Mouse (Mus musculus) sigmoid colon, adult 10 weeks (tissue): Measurements from ENCODE around the gene Gm9945. TPM values are rescaled to one million over a fixed set of nuclear protein-coding genes. Genes with fewer than 3 reads are reported as not detected.

Source experiments
- polyA plus RNA-seq: library from polyadenylated mRNA; stranded (reverse); fragments of 350-450 nt; fragmentation: Illumina TruSeq; extraction: RNeasy Lipid Tissue Mini Kit (QIAGEN cat#74804); gene quantifications from one replicate; pipeline ENCODE4 v1.2.3, GENCODE M21; 2014; ENCODE audit warnings: low read depth, low replicate concordance

Gene Gm9945
- not detected for polyA plus RNA-seq

DNA sequence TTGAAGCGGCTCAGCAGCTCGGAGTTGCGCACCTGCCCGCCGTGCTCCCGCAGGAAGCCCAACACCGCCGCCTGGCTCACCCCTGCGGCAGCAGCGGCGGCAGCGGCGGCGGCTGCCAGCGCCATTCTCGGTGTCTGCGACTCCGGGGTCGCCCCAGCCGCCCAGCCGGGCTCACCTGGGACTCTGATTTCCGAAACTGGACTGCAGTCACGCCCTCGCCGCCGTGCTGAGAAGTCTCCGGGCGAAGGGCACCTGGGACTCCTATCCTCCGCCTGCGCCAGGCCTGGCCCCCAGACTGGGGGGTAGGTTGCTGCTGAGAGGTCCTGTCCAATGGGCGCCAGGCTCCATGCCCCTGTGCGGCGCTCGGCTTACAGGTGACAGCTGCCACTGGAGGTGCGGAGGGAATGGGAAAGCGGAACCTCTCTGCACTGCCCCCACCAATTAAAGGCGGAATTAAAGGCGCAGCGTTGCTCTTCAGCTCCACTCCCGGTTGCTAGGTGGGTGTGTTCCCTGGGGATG lies at the start of gene Gm9945, which contains the start of gene Sowaha:
TSS of gene Gm9945 (plus strand) at position 384 of the 519 bp plus-strand sequence.
TSS of gene Sowaha (minus strand) at position 492 of the 519 bp plus-strand sequence.

DNA sequence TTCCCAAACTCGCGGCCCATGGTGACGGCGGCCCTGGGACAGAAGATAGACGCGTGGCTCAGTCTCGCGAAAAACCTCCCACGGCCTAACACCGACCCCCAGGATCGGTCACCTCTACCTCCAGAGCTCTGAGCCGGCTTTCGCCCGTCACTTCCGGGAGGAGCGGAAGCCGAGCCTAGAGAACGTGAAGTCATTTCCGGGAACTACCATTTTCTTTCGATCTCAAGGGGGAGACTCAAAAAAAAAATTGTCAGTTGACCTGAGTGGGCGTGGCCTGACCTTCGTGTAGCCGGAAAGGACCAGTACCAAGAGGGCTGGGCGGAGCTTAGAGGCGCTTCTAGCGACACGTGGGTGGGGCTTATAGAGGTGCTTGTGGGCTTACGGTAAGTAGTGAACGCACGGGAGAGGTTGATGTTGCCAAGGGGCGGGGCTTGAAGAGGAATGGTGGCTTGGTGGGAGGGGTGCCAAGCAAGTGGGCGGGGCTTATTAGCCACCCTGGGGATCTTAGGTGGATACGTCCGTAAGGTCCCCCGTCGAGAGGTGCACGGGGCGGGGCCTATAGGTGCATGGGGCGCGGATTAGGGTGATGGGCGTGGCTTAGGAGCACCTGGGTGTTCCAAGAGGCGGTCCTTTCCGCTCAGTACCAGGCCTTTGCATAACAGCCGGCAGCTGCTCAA lies 49.2 kb upstream of the Gm9945 start, which contains the start of the genes Uqcrq and Gdf9:
TSS of gene Uqcrq (minus strand) at position 162 of the 677 bp plus-strand sequence.
TSS of gene Gdf9 (plus strand) at position 354 of the 677 bp plus-strand sequence.

DNA sequence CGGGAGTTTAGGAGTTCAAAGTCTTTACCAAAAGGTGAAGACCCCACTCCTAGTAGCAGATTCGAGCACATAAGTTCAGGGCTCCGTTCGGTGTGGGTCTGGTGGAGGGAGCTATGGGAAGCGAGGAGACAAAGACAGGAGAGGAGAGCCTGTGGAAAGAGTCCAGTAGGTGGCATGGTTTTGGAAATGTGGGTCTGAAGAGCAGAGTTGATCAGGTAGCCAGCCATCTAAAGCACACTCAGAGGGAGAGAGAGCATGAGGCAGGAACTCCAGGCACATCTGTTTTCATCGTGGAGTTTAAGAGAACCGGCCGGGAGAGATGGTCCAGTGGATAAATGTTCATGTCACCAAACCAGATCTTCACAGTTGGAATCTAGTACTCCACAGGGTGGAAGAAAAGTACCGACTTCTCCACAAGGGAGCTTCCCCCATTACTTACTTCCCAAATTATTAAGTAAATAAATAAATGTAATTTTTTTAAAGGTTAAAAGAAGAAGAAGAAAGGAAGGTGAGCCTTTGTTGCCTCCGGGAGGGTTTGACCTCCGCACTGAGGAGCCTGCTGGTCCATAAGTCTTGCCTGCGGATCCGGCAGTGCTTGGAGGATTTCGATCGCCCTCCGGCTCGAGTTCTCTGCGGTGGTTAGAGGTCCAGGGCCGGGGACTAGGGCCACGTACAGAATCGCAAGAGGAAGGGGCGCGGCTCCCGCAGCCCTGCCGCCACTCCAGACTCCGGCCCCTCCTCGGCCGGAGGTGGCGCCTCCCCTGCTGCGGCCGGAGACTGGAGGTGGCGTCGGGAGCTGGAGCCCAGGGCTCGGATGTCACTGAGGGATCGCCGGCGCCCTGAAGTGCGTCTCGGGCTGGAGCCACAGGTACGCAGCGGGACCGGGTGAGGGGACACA lies 23.2 kb upstream of the Gm9945 start, which contains the start of the genes Gm10447 and Shroom1:
TSS of gene Gm10447 (minus strand) at position 637 of the 898 bp plus-strand sequence.
TSS of gene Shroom1 (plus strand) at position 732 of the 898 bp plus-strand sequence.

DNA sequence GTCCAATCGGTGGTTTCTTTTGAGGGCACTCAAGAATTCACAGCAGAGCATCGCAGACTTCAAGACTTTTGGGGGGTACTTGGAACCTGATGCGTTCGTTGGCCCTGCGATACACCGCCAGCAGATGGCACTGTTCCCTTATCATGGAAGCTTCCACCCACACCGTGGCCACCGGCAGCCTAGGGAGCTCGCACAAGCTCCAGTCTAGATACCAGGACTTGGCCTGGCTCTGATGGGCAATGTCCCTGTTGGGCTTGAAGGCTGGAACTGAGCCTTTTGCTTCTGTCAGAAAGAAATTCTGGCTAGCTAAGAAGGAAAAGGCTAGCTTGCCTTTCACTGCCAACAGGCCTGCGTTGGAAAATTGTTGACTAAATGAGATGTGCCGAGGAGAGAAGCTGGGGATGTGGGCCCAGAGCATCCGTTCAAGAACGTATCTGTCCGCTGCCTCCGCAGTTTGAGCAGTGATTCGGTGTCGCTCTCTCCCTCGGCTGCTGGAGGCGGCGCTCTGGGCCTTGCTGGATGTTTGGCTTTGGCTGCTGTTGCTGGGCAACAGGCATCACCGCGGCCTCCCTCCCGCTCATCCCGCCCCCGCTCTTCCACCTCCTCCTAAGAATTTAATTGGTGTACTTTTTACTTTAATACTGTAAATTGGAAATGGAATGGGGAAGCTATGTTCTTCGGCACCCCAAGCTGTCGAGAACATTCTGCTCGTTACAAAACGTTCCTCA lies 9.8 kb upstream of the Gm9945 start, which contains the start of gene Gm9837:
TSS of gene Gm9837 (minus strand) at position 512 of the 728 bp plus-strand sequence.

DNA sequence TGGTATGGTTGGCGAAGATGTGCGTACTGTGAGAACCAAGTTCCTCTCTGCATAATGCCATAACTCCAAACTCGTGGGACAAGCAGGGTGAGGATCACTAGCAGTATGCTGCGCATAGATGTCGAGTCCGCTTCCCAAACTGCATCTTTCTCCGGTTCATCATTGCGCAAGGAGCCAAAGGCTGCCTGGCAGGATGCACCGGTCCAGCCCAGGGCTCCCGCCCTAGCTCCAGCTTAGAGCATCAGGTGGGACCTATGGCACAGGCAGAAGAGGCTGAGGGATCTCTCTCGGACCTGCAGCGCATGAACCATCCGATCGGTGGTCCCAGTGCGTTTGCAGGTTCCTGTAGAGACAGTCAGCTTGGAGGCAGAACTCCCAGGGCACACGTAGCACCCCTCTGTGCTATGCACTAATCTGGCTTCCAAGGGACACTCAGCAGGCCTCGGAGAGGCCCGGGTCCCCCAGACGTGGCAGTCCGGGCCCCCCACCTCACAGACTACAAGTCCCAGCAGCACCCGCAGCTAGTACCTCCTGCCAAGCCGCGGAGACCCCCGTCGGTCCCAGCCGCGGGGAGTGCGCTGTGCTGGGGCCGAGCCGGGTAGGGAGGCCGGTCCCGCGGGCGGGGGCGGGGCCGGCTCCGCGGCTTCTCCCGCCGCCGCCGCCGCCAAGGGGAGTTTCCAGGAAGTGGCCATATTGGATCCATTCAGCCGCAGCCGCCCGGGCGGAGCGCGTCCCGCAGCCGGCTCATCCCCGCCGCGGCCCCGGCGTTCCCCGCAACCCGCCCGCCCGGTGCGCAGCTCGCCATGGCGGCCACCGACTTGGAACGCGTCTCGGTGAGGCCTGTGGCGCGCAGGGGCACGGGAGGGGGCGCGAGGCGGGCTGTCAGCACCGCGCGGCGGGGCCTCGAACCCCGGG lies 39.5 kb downstream of the Gm9945 start, which contains the start of gene Sept8:
TSS of gene Sept8 (plus strand) at position 51 of the 915 bp plus-strand sequence.

Other genes with a start within 250 kb of the Gm9945 start
- 419 TPM for gene Hspa4, start 179.7 kb upstream of the Gm9945 start, polyA plus RNA-seq
- 28.0 TPM for gene Zcchc10, start 155.5 kb upstream of the Gm9945 start, polyA plus RNA-seq
- gene Aff4, start 129.3 kb upstream of the Gm9945 start, polyA plus RNA-seq: 181 TPM
- not detected for gene Leap2, start 57.0 kb upstream of the Gm9945 start, polyA plus RNA-seq
- gene Uqcrq, start 49.3 kb upstream of the Gm9945 start, polyA plus RNA-seq: 42.0 TPM
- gene Gdf9, start 49.1 kb upstream of the Gm9945 start, polyA plus RNA-seq: not detected
- gene Gm10447, start 23.1 kb upstream of the Gm9945 start, polyA plus RNA-seq: 0.19 TPM
- gene Shroom1, start 23.0 kb upstream of the Gm9945 start, polyA plus RNA-seq: not detected
- gene Gm9837, start 9.7 kb upstream of the Gm9945 start, polyA plus RNA-seq: not detected
- gene Sowaha, start 108 bp downstream of the Gm9945 start, polyA plus RNA-seq: 3.4 TPM
- 24.3 TPM for gene Sept8, start 39.1 kb downstream of the Gm9945 start, polyA plus RNA-seq
- 12.0 TPM for gene Kif3a, start 87.2 kb downstream of the Gm9945 start, polyA plus RNA-seq
- not detected for gene Il4, start 138.5 kb downstream of the Gm9945 start, polyA plus RNA-seq
- not detected for gene Il13, start 154.5 kb downstream of the Gm9945 start, polyA plus RNA-seq
- 35.7 TPM for gene Rad50, start 227.2 kb downstream of the Gm9945 start, polyA plus RNA-seq
- gene Il5, start 240.6 kb downstream of the Gm9945 start, polyA plus RNA-seq: 0.38 TPM